Mouse (Mus musculus) heart, embryonic 15.5 days (tissue): Measurements from ENCODE around the gene Car5b. TPM values are rescaled to one million over a fixed set of nuclear protein-coding genes. Genes with fewer than 3 reads are reported as not detected.

Experiments used
- ATAC-seq: fragments of 200-750 bp; cut with Nextera tagmentation; replicated peaks from 2 replicates; pipeline ENCODE4 v1.8.0; 2017; ENCODE audit warnings: low read depth, moderate TSS enrichment; ENCODE audit not compliant: insufficient number of reproducible peaks, insufficient read depth, low FRiP score
- H3K27ac ChIP-seq: fragments of 300-500 bp; sonication (generic); 2 replicates; pipeline ENCODE4 v1.5.1; 2015; ENCODE audit warnings: mild to moderate bottlenecking, inconsistent platforms
- H3K27me3 ChIP-seq: fragments of 300-500 bp; sonication (generic); 2 replicates; pipeline ENCODE4 v1.6.1; 2015; ENCODE audit warnings: inconsistent platforms
- H3K36me3 ChIP-seq: fragments of 300-500 bp; sonication (generic); 2 replicates; pipeline ENCODE4 v1.6.1; 2015; ENCODE audit warnings: mild to moderate bottlenecking, inconsistent platforms
- H3K4me1 ChIP-seq: fragments of 300-500 bp; sonication (generic); replicated peaks from 2 replicates; pipeline ENCODE4 v1.6.1; 2015; ENCODE audit warnings: inconsistent platforms
- H3K4me2 ChIP-seq: fragments of 300-500 bp; sonication (generic); 2 replicates; pipeline ENCODE4 v1.6.1; 2015; ENCODE audit warnings: inconsistent platforms, mild to moderate bottlenecking, moderate library complexity
- H3K4me3 ChIP-seq: fragments of 300-500 bp; sonication (generic); 2 replicates; pipeline ENCODE4 v1.5.1; 2015; ENCODE audit warnings: mild to moderate bottlenecking, inconsistent platforms
- H3K9ac ChIP-seq: fragments of 300-500 bp; sonication (generic); 2 replicates; pipeline ENCODE4 v1.6.1; 2015; ENCODE audit warnings: mild to moderate bottlenecking, inconsistent platforms
- H3K9me3 ChIP-seq: fragments of 300-500 bp; sonication (generic); replicated peaks from 2 replicates; pipeline ENCODE4 v1.6.1; 2016; ENCODE audit warnings: inconsistent platforms
- WGBS: fragments of 180-500 bp; shearing (Covaris S2); methylation state at CpG from one replicate; pipeline ENCODE4 v1.1.7; 2015; ENCODE audit warnings: mixed read lengths; 5-methylcytosine and 5-hydroxymethylcytosine counted together
- polyA plus RNA-seq: library from polyadenylated mRNA; unstranded; fragments of >200 nt; fragmentation: Nextera tagmentation; extraction: Ambion mirVana; gene quantifications from 2 replicates; pipeline ENCODE4 v1.2.1, GENCODE M21; 2015

The Car5b gene
- polyA plus RNA-seq, 1 experiment from 2014 or later, result 0.37 TPM

DNA sequence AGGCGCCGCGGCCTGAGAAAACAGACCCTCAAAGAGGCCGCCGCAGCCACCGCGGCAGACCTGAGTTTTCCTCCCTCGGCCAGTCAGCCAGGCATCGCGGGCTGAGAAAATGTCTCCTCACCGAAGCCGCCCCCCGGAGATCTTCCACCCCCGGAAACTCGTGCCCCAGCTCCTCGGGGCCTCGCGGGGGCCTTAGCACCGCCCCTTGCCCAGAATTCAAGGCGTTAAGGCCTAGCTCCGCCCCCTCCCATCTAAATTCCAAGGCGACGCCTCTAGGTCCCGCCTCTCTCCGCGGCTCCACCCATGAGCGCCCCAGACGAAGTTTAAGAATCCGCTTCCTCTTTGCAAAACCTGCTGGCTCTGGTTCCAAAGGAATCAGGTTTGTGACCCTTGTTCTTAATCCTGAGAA lies 69.3 kb downstream of the Car5b start, which contains the start of gene Zrsr2:
TSS of gene Zrsr2 (minus strand) at position 195 of the 409 bp plus-strand sequence.
- H3K9me3 ChIP-seq, result no peaks in the 10 kb centered on the region
- H3K27me3 ChIP-seq, result no peaks in the 10 kb centered on the region
- peaks cover 3% of the 10 kb centered on the region for H3K4me1 ChIP-seq
- H3K27ac ChIP-seq, result peak within 1 kb of the TSS; percentile 98
- peak within 1 kb of the TSS; percentile 63 for H3K4me2 ChIP-seq
- peaks cover 8% of the 10 kb centered on the region; the same call in 1 of the 2 replicates for H3K36me3 ChIP-seq
- peak; percentile 95 for ATAC-seq
- WGBS, result 10% methylated on average over 27 of the region's 29 CpGs
- peak within 1 kb of the TSS; percentile 79 for H3K9ac ChIP-seq
- peak within 1 kb of the TSS; percentile 84 for H3K4me3 ChIP-seq

DNA sequence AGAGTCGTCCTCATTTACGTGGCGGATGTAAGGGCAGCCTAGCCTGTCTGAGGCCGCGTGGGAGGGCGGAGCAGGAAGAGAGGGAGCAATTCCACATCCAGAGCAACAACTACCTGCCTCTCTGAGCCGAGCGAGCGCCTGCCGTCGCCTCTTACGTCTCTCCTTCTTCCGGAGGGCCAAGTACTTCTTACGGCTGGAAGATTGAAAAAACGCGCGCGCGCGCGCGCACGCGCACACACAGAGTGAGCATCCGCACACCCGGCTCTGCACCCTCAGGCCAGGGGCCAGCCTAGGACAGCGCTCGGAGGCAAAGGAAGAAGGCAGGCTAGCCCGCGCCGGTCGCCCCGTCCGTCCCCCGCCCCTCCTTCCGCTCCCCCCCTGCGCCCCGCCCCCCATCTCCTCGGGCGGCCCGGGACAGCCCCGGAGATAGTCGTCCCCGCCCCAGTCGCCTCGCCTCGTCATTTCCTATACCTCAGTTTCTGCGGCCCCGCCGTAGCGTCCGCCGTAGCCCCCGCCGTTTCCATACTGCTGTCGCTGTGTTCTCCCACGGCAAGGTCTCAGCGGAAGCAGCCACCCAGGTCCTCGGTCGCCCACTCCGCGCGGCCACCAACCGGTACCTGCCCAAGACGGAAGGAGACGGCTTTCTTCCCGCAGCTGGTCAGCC lies 69.9 kb downstream of the Car5b start:
- H3K4me2 ChIP-seq, result peak overlapping the region; percentile 63
- WGBS, result 17% methylated on average over 56 of the region's 67 CpGs
- peaks cover 8% of the 10 kb centered on the region; the same call in 1 of the 2 replicates for H3K36me3 ChIP-seq
- peak overlapping the region; percentile 79 for H3K9ac ChIP-seq
- peaks cover 3% of the 10 kb centered on the region for H3K4me1 ChIP-seq
- no peaks in the 10 kb centered on the region for H3K27me3 ChIP-seq
- peak overlapping the region; percentile 84 for H3K4me3 ChIP-seq
- no peaks in the 10 kb centered on the region for H3K9me3 ChIP-seq
- ATAC-seq, result peak; percentile 89
- peak overlapping the region; percentile 98 for H3K27ac ChIP-seq

DNA sequence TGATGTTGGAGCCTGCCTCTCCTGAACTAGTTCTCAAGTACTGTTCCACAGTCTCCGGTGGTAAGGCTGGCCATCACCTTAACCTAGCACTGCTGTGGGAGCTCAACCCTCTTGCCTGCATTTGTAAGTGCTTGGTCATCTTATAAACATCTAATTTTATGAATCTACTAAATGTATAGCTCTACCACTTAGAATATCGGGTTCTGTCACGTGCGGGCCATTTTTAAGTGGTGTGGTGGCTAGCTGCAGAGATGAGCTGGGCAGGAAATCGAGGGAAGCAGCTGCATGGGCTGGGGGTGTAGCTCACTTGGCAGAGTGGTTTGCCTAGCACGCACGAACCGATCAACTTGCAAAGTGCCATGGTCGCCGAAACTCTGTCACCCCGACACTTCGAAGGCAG lies 70.4 kb downstream of the Car5b start:
- H3K9me3 ChIP-seq, result no peaks in the 10 kb centered on the region
- H3K4me2 ChIP-seq, result peak overlapping the region; percentile 63
- peak overlapping the region; percentile 98 for H3K27ac ChIP-seq
- H3K27me3 ChIP-seq, result no peaks in the 10 kb centered on the region
- WGBS, result 22% methylated on average over 12 of the region's 12 CpGs
- H3K36me3 ChIP-seq, result peaks cover 11% of the 10 kb centered on the region; the same call in 1 of the 2 replicates
- H3K4me3 ChIP-seq, result peak overlapping the region; percentile 84
- 0 out of 2 replicates have a peak, but pooled peaks have one; percentile 2 for ATAC-seq
- H3K4me1 ChIP-seq, result peaks cover 3% of the 10 kb centered on the region
- peak overlapping the region; percentile 79 for H3K9ac ChIP-seq

GRCm38 (mm10) chrX:163951618-163952017 lies 76.2 kb downstream of the Car5b start:
- Histone ChIP-seq H3K9me3 (no peaks in the 10 kb centered on the region), H3K27ac (no peak overlapping the region), H3K4me2 (no peak overlapping the region), H3K9ac (no peak overlapping the region), H3K27me3 (no peaks in the 10 kb centered on the region), H3K36me3 (peaks cover 23% of the 10 kb centered on the region), H3K4me1 (no peaks in the 10 kb centered on the region), H3K4me3 (no peak overlapping the region)
- 58% methylated on average over 1 of the region's 1 CpGs for WGBS
- no peak for ATAC-seq

DNA sequence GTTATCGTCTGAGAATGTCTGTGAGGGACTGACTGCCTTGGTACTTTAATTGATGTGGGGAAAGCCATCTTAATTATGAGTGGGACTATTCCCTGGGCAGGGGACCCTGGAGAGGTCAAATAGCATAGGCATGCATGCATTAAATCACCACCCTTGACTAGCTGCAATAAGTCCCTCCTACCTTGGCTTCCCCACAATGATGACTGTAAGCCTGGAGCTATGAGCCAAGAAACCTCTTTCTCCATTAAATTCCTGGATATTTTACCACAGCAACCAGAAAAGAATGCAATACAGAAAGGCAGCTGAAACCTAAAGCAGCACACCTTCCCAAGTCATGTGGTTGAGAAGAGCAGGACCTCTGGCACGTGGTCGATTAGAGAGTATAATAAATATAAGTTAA lies 83.4 kb downstream of the Car5b start:
- Histone ChIP-seq H3K27ac (no peak overlapping the region), H3K9ac (no peak overlapping the region), H3K4me2 (no peak overlapping the region), H3K36me3 (peaks cover 25% of the 10 kb centered on the region), H3K4me1 (no peaks in the 10 kb centered on the region), H3K9me3 (no peaks in the 10 kb centered on the region), H3K27me3 (no peaks in the 10 kb centered on the region), H3K4me3 (no peak overlapping the region)
- WGBS, result 86% methylated on average over 3 of the region's 3 CpGs
- no peak for ATAC-seq

DNA sequence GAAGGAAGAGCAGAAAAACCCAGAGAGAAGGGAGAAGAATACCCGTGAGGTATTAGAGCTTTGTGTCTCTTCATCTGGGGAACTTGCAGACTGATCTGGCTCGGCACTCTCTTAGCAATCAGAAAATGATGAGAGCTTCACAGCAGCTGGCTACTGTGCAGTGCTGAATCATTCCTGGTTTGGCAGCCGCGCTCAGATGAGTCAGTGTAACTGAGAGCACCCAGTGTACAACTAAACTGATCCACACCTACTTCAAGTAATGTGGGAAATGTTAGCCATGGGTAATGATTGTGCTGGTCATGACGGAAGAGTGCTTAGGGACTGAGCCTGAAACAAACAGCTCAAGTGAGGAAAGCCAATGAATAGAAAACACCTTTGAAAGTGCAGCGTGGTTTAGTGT lies 89.2 kb downstream of the Car5b start:
- no peaks in the 10 kb centered on the region for H3K4me1 ChIP-seq
- ATAC-seq, result no peak
- H3K27ac ChIP-seq, result no peak overlapping the region
- H3K36me3 ChIP-seq, result peaks cover 7% of the 10 kb centered on the region; the same call in 1 of the 2 replicates
- H3K9ac ChIP-seq, result no peak overlapping the region
- no peaks in the 10 kb centered on the region for H3K9me3 ChIP-seq
- H3K27me3 ChIP-seq, result no peaks in the 10 kb centered on the region
- no peak overlapping the region for H3K4me2 ChIP-seq
- 83% methylated on average over 6 of the region's 6 CpGs for WGBS
- no peak overlapping the region for H3K4me3 ChIP-seq

GRCm38 (mm10) chrX:163934731-163935130 lies 93.1 kb downstream of the Car5b start:
- Histone ChIP-seq H3K4me1 (no peaks in the 10 kb centered on the region), H3K27ac (no peak overlapping the region), H3K4me3 (no peak overlapping the region), H3K9ac (no peak overlapping the region), H3K27me3 (no peaks in the 10 kb centered on the region), H3K4me2 (no peak overlapping the region), H3K9me3 (no peaks in the 10 kb centered on the region), H3K36me3 (peaks cover 7% of the 10 kb centered on the region; the same call in 1 of the 2 replicates)
- ATAC-seq, result no peak
- 72% methylated on average over 8 of the region's 8 CpGs for WGBS

DNA sequence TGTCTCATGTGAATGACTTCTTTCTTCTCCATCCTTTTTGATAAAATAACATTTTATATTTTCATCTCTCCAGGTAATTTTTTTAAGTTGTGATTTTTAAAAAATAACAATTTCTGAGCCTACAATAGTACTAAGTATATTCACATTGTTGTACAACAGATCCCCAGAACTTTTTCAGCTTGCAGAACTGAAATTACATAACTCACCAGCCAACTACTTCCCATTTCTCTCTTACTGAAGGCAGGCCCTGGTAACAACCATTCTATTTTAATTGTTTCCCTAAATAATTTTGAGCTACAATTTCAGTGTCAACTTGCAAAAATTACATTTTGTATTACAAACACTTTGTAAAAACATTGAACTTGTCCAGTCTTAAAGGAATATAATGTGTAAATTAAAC lies 98.2 kb downstream of the Car5b start:
- Histone ChIP-seq H3K36me3 (no peaks in the 10 kb centered on the region), H3K27me3 (no peaks in the 10 kb centered on the region), H3K4me2 (no peak overlapping the region), H3K9ac (no peak overlapping the region), H3K4me3 (no peak overlapping the region), H3K4me1 (no peaks in the 10 kb centered on the region), H3K27ac (no peak overlapping the region), H3K9me3 (no peaks in the 10 kb centered on the region)
- ATAC-seq, result no peak

Other genes starting within 250 kb of the Car5b start
- gene Ap1s2, start 119.0 kb downstream of the Car5b start, polyA plus RNA-seq, result 16.4 and 18.7 TPM in 2 replicates
- 26.3 and 27.8 TPM in 2 replicates for gene Zrsr2, start 69.3 kb downstream of the Car5b start, polyA plus RNA-seq
- 17.8 TPM in 2 replicates for gene Siah1b, start 48.5 kb upstream of the Car5b start, polyA plus RNA-seq
- gene Cltrn, start 60.8 kb upstream of the Car5b start, polyA plus RNA-seq, result not detected in 2 replicates
- gene Ace2, start 111.3 kb upstream of the Car5b start, polyA plus RNA-seq, result 1.1 and 2.5 TPM in 2 replicates
- gene Bmx, start 230.2 kb upstream of the Car5b start, polyA plus RNA-seq, result 4.5 and 4.6 TPM in 2 replicates
- gene Pir, start 241.4 kb upstream of the Car5b start, polyA plus RNA-seq, result 6.2 and 8.9 TPM in 2 replicates